Mouse (Mus musculus) forebrain, embryonic 16.5 days (tissue): ENCODE data around the gene Arhgef28. TPM values are rescaled to one million over a fixed set of nuclear protein-coding genes. Genes with fewer than 3 reads are reported as not detected.

Experiments used
- ATAC-seq: fragments of 200-750 bp; cut with Nextera tagmentation; 2 replicates; pipeline ENCODE4 v1.8.0; 2017; ENCODE audit warnings: mild to moderate bottlenecking, moderate library complexity
- H3K27ac ChIP-seq: fragments of 300-500 bp; sonication (generic); 2 replicates; pipeline ENCODE4 v1.5.1; 2014; ENCODE audit warnings: low read length, control low read depth
- H3K27me3 ChIP-seq: fragments of 300-500 bp; sonication (generic); replicated peaks from 2 replicates; pipeline ENCODE4 v1.6.1; 2014; ENCODE audit warnings: low read length; ENCODE audit not compliant: control insufficient read depth, insufficient read depth
- H3K36me3 ChIP-seq: fragments of 300-500 bp; sonication (generic); 2 replicates; pipeline ENCODE4 v1.6.1; 2014; ENCODE audit not compliant: control insufficient read depth, insufficient read depth
- H3K4me1 ChIP-seq: fragments of 300-500 bp; sonication (generic); replicated peaks from 2 replicates; pipeline ENCODE4 v1.6.1; 2014; ENCODE audit warnings: low read length; ENCODE audit not compliant: control insufficient read depth, insufficient read depth
- H3K4me2 ChIP-seq: fragments of 300-500 bp; sonication (generic); 2 replicates; pipeline ENCODE4 v1.6.1; 2014; ENCODE audit warnings: mild to moderate bottlenecking, low read length, control low read depth
- H3K4me3 ChIP-seq: fragments of 300-500 bp; sonication (generic); replicated peaks from 2 replicates; pipeline ENCODE4 v1.5.1; 2014; ENCODE audit warnings: mild to moderate bottlenecking, low read length, control low read depth
- H3K9ac ChIP-seq: fragments of 300-500 bp; sonication (generic); replicated peaks from 2 replicates; pipeline ENCODE4 v1.6.1; 2014; ENCODE audit warnings: low read depth, low read length, control low read depth
- H3K9me3 ChIP-seq: fragments of 300-500 bp; sonication (generic); 2 replicates; pipeline ENCODE4 v1.6.1; 2016; ENCODE audit warnings: low read length; ENCODE audit not compliant: control insufficient read depth
- WGBS: fragments of 180-500 bp; shearing (Covaris S2); extraction: QIAGEN DNeasy Blood & Tissue Kit; methylation state at CpG from one replicate; pipeline ENCODE4 v1.1.7; 2014; 5-methylcytosine and 5-hydroxymethylcytosine counted together
- polyA plus RNA-seq: library from polyadenylated mRNA; unstranded; fragments of >200 nt; fragmentation: Nextera tagmentation; extraction: Ambion mirVana; gene quantifications from 2 replicates; pipeline ENCODE4 v1.2.1, GENCODE M21; 2015

The Arhgef28 gene
- polyA plus RNA-seq, 1 experiment from 2014 or later, result 17.3 TPM

DNA sequence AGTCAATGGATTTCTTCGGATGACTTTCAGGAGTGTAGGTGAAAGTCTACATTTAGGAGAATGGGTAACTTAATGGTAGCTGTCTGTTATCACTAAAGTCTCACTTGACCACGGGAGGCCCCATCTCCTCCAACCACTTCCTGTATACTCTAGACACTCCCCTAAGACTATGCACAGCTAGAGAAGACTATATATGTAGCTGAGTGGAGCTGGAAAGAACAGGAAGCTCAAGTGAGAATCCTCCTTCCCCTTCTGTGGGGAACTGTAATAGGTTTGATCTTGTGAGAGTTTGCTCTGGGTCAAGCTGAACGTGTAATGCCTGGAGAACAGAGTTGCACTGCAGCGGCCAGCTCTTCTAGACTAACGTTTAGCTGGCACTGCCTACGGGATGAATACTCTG lies 348.4 kb downstream of the Arhgef28 start:
- Histone ChIP-seq H3K4me1 (no peaks in the 10 kb centered on the region), H3K4me2 (no peak overlapping the region), H3K9ac (no peak overlapping the region), H3K9me3 (no peaks in the 10 kb centered on the region), H3K4me3 (no peak overlapping the region), H3K27ac (no peak overlapping the region), H3K36me3 (no peaks in the 10 kb centered on the region), H3K27me3 (no peaks in the 10 kb centered on the region)
- 91% methylated on average over 6 of the region's 6 CpGs for WGBS
- no peak for ATAC-seq

DNA sequence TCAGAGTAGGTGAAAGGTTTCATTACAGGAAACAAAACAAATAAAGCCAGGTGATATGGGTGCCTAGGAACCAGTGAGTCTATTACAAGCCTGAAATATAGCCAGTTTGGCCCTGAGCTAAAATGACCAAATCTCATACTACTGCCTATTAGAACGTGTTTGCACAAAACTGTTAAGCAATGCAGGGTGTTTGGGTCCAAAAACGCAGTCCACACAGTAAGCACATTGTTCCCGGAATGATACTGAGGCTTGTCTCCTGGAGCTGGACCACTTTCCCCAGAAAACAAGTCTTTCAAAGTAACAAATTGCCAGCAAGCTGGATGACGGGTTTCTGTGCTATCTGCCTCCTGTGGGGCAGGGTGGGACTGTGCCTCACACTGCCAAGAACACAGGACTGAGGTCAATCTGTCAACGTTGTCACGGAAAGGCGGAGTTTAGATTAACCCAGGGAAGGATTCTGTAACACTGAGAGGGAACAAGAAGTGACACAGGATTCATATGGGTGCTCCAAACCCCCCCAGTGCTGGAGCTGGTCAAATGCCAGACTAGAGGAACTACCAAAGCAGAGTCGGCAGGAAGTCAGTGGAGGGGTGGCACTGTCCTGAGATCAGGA lies 352.8 kb downstream of the Arhgef28 start:
- H3K4me2 ChIP-seq, result no peak overlapping the region
- no peaks in the 10 kb centered on the region for H3K4me1 ChIP-seq
- ATAC-seq, result no peak
- H3K27me3 ChIP-seq, result no peaks in the 10 kb centered on the region
- no peak overlapping the region for H3K9ac ChIP-seq
- WGBS, result 63% methylated on average over 8 of the region's 8 CpGs
- H3K4me3 ChIP-seq, result no peak overlapping the region
- no peaks in the 10 kb centered on the region for H3K9me3 ChIP-seq
- H3K36me3 ChIP-seq, result no peaks in the 10 kb centered on the region
- no peak overlapping the region for H3K27ac ChIP-seq

Other genes starting within 250 kb of the Arhgef28 start
- gene Utp15, start 56.6 kb upstream of the Arhgef28 start, polyA plus RNA-seq, result 37.3 and 38.9 TPM in 2 replicates
- gene Ankra2, start 56.6 kb upstream of the Arhgef28 start, polyA plus RNA-seq, result 55.9 and 65.2 TPM in 2 replicates
- not detected in 2 replicates for gene Gm21976, start 73.4 kb upstream of the Arhgef28 start, polyA plus RNA-seq
- 536 and 561 TPM in 2 replicates for gene Btf3, start 110.6 kb upstream of the Arhgef28 start, polyA plus RNA-seq
- gene Foxd1, start 147.8 kb upstream of the Arhgef28 start, polyA plus RNA-seq, result 0.46 and 0.50 TPM in 2 replicates